Mouse (Mus musculus) embryonic fibroblast, embryonic 13.5 days (primary cell): ENCODE results near the gene Snap23.

Experiments used
- CTCF ChIP-seq: IDR thresholded peaks from 2 replicates; pipeline ENCODE4 v1.5.1; 2011; ENCODE audit warnings: mild to moderate bottlenecking, control low read depth, low read length, moderate library complexity, borderline replicate concordance; ENCODE audit not compliant: insufficient read depth
- POLR2A ChIP-seq: IDR thresholded peaks from 2 replicates; pipeline ENCODE4 v1.6.1; 2011; ENCODE audit warnings: low read depth, mild to moderate bottlenecking, control low read depth, low read length, moderate library complexity

- TF ChIP-seq POLR2A: no peak
- no peak for TF ChIP-seq CTCF
Observed at GRCm38 (mm10) chr2:120565363-120565762, 2.1 kb upstream of the Snap23 start.
